Mouse (Mus musculus): Measurements from ENCODE around the gene Krt27.

GRCm38 (mm10) chr11:99361423-99361822 is 10.5 kb upstream of the Krt27 start:
- TF ChIP-seq EP300 (IDR thresholded peaks at IDR 0.05; ENCODE audit: low read depth) (no peak), CTCF (IDR thresholded peaks at IDR 0.05; ENCODE audit: low read depth) (no peak)

Data from liver, postnatal 0 days (tissue).